Mouse (Mus musculus): ENCODE measurements at regions not wholly inside any gene's neighbourhood (a gene's known extent, or its start where the extent isn't known, plus 50 kb on each side); places are given as distances from the start of the nearest gene placed in this dataset.

DNA sequence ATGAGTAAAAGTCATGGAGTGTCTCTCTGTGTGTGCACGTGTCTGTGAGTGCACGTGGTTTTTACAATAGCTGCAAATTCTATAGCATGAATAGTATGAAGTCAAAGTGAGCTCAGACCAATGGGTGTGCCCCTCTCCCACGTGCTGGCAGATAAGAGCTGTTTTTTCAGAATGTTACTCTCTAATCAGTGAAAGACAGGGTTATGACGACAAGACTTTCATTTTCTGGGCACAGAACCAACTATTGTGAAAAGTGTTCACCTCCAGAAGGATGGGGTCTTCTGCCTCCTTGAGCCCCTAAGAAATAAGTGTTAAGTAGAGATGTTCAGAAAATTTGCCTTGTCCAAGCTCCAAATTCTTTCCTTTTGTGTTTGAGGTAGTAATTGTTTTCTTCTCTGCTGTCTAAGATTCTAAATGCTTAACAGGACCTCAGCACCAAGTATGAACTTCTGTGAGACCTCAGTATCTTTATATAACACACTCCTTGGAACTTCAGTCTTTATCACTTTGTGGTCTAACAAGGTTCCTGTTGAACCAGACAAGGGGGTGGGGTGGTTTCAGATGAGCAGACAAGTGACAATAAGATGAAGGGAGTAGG is 182.8 kb upstream of the P2ry1 start:
- H3K4me2 ChIP-seq (replicated peaks; ENCODE audit: low read depth, low read length): no peak overlapping the region
- peak; percentile 82; the same call in 1 of the 2 replicates for ATAC-seq (ENCODE audit: insufficient number of reproducible peaks, insufficient read depth, low FRiP score, low read depth)
- 49% methylated on average over 4 of the region's 4 CpGs for WGBS

DNA sequence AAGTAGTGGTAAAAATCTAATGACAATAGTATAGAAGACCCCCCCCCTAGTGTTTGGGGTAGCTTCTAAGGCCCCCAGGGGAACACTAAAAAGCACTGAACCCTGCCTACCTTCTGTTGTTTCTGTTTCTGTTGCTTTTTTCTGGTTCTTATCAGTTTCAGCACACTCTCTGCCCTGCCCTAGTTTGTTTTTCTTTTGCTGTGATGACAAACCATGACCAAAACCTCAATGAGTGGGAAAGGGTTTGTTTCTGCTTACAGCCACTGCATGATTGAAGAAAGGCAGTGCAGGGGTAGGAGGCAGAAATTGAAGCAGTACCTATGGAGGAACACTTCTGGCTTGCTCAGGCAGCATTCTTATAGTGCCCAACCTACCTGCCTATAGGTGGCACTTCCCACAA is 181.1 kb upstream of the P2ry1 start:
- H3K4me2 ChIP-seq (replicated peaks; ENCODE audit: low read depth, low read length): no peak overlapping the region
- H3K36me3 ChIP-seq (ENCODE audit: control insufficient read depth, insufficient read depth, low read length): no peaks in the 10 kb centered on the region
- H3K4me1 ChIP-seq (ENCODE audit: control insufficient read depth, insufficient read depth, low read length): no peaks in the 10 kb centered on the region
- H3K27me3 ChIP-seq (ENCODE audit: control insufficient read depth, insufficient read depth, low read length): no peaks in the 10 kb centered on the region
- no peak overlapping the region for H3K27ac ChIP-seq (ENCODE audit: low read length)
- H3K4me3 ChIP-seq (ENCODE audit: low read depth, low read length): no peak overlapping the region
- no peak overlapping the region for H3K9ac ChIP-seq (replicated peaks; ENCODE audit: low read depth, low read length)
- no peak for ATAC-seq (ENCODE audit: insufficient number of reproducible peaks, insufficient read depth, low FRiP score, low read depth)
- H3K9me3 ChIP-seq (ENCODE audit: control insufficient read depth, low read depth, low read length): no peaks in the 10 kb centered on the region

More for the DNA sequence above, 182.8 kb upstream of the P2ry1 start:
- Histone ChIP-seq H3K36me3 (ENCODE audit: control insufficient read depth, insufficient read depth, low read length) (no peaks in the 10 kb centered on the region), H3K27me3 (ENCODE audit: control insufficient read depth, insufficient read depth, low read length) (no peaks in the 10 kb centered on the region), H3K4me3 (ENCODE audit: low read depth, low read length) (no peak overlapping the region), H3K27ac (ENCODE audit: low read length) (no peak overlapping the region), H3K4me1 (ENCODE audit: control insufficient read depth, insufficient read depth, low read length) (no peaks in the 10 kb centered on the region), H3K9me3 (ENCODE audit: control insufficient read depth, low read depth, low read length) (no peaks in the 10 kb centered on the region), H3K9ac (replicated peaks; ENCODE audit: low read depth, low read length) (no peak overlapping the region)

DNA sequence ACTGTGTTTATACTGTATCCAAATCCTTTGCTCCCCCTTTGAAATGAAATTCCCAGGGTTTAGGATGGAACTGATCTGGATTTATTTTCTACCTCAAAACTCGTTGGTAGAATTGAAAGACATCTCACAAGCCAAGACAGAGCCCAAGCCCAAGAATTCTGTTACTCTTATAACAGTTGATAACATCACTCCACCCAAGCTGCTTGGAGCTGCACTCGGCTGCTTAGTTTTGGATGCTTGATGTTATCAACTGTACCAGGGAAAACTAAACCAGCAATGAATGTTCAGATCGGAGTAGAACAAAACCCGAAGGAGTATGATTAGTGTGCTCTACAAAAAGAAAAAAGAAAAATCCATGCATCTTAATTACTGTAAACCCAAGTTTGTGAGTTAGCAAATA is 175.8 kb upstream of the P2ry1 start:
- no peak overlapping the region for H3K9ac ChIP-seq (replicated peaks; ENCODE audit: low read depth, low read length)
- H3K27me3 ChIP-seq (ENCODE audit: control insufficient read depth, insufficient read depth, low read length): no peaks in the 10 kb centered on the region
- H3K4me1 ChIP-seq (ENCODE audit: control insufficient read depth, insufficient read depth, low read length): no peaks in the 10 kb centered on the region
- 55% methylated on average over 4 of the region's 4 CpGs for WGBS
- no peak overlapping the region for H3K4me3 ChIP-seq (ENCODE audit: low read depth, low read length)
- no peaks in the 10 kb centered on the region for H3K9me3 ChIP-seq (ENCODE audit: control insufficient read depth, low read depth, low read length)
- no peaks in the 10 kb centered on the region for H3K36me3 ChIP-seq (ENCODE audit: control insufficient read depth, insufficient read depth, low read length)
- H3K4me2 ChIP-seq (replicated peaks; ENCODE audit: low read depth, low read length): no peak overlapping the region
- no peak overlapping the region for H3K27ac ChIP-seq (ENCODE audit: low read length)
- ATAC-seq (ENCODE audit: insufficient number of reproducible peaks, insufficient read depth, low FRiP score, low read depth): no peak

DNA sequence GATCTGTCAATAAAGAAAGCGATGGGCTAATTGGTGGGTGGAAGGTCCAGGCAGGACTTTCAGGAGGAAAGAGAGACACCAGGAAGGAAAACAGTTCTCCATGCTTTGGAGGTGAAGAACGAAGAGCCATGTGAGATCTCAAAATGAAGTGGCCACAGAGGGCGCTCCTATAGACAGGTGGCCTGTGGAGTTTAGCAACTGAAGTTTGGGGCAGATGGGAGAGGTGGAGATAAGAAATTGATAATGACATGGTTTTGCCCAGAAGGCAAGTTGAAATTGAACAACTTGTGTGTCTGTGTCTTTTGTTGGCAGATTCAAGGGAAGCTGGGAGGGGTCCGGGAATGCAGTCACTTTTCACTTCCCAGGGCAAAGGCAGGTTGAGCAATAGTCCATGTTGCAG is 170.2 kb upstream of the P2ry1 start:
- Histone ChIP-seq H3K36me3 (ENCODE audit: control insufficient read depth, insufficient read depth, low read length) (no peaks in the 10 kb centered on the region), H3K9me3 (ENCODE audit: control insufficient read depth, low read depth, low read length) (no peaks in the 10 kb centered on the region), H3K4me2 (replicated peaks; ENCODE audit: low read depth, low read length) (no peak overlapping the region), H3K4me1 (ENCODE audit: control insufficient read depth, insufficient read depth, low read length) (no peaks in the 10 kb centered on the region), H3K27me3 (ENCODE audit: control insufficient read depth, insufficient read depth, low read length) (no peaks in the 10 kb centered on the region), H3K4me3 (ENCODE audit: low read depth, low read length) (no peak overlapping the region), H3K9ac (replicated peaks; ENCODE audit: low read depth, low read length) (no peak overlapping the region), H3K27ac (ENCODE audit: low read length) (no peak overlapping the region)
- WGBS: 88% methylated on average over 4 of the region's 4 CpGs
- no peak for ATAC-seq (ENCODE audit: insufficient number of reproducible peaks, insufficient read depth, low FRiP score, low read depth)

DNA sequence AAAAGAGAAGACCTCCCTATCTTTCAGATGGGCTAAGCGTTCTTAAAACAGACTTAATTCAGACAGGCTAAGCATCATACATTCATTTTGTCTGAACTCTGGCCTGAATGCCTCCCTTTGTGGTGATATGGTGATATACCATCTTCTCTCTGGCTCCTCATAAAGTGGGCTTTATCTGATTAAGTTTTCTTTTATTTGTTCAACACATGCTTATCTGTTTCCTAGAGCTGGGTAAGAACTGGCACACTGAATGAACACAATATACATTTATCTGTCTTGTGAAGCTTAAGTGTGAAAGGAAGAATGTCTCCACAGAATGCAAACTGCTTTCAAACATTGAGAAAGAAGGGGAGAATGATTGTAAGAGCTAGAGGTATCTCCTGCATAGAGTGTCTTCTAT is 160.7 kb upstream of the P2ry1 start:
- H3K9me3 ChIP-seq (ENCODE audit: control insufficient read depth, low read depth, low read length): no peaks in the 10 kb centered on the region
- no peaks in the 10 kb centered on the region for H3K27me3 ChIP-seq (ENCODE audit: control insufficient read depth, insufficient read depth, low read length)
- H3K4me1 ChIP-seq (ENCODE audit: control insufficient read depth, insufficient read depth, low read length): no peaks in the 10 kb centered on the region
- 95% methylated on average over 1 of the region's 1 CpGs for WGBS
- H3K4me3 ChIP-seq (ENCODE audit: low read depth, low read length): no peak overlapping the region
- no peaks in the 10 kb centered on the region for H3K36me3 ChIP-seq (ENCODE audit: control insufficient read depth, insufficient read depth, low read length)
- no peak for ATAC-seq (ENCODE audit: insufficient number of reproducible peaks, insufficient read depth, low FRiP score, low read depth)
- no peak overlapping the region for H3K9ac ChIP-seq (replicated peaks; ENCODE audit: low read depth, low read length)
- H3K27ac ChIP-seq (ENCODE audit: low read length): no peak overlapping the region
- no peak overlapping the region for H3K4me2 ChIP-seq (replicated peaks; ENCODE audit: low read depth, low read length)

DNA sequence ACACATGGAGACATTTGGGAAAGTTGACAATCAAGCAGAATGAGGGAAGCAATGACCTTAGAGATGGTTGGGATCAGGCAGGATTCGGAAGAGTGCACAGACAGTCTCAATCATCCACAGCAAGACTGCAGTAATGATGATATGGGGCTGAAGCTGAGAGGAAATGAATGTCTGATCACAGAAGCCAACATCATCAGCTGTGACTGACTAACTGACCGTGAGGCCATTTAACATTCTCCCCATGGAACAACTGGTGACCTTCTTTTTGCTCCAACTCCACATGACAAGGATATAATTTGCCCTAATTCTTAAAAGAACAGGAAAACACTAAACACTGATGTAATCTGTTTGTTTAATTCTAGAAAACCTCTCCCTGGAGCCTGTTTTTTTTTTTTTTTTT is 157.3 kb upstream of the P2ry1 start:
- 69% methylated on average over 2 of the region's 2 CpGs for WGBS
- no peak overlapping the region for H3K4me2 ChIP-seq (replicated peaks; ENCODE audit: low read depth, low read length)

DNA sequence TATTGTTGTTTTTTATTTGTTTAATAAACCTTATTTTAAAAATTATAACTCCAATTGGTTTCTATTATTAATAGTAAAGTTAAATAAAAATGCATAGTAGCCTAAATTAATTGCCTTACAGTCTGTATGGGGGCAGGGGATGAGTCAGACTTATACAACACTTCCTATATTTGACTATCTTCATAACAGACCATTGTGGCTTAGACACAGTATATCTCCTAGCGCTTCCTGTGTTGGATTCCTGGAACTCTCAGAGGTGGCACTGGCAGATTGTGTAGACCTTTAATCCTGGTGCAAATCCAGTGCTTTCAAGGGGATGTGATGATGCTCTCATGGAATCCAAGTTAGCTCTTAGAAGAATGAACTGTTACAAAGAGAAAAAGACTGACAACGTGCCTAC is 154.2 kb upstream of the P2ry1 start:
- WGBS: 90% methylated on average over 2 of the region's 2 CpGs
- no peaks in the 10 kb centered on the region for H3K27me3 ChIP-seq (ENCODE audit: control insufficient read depth, insufficient read depth, low read length)
- H3K9ac ChIP-seq (replicated peaks; ENCODE audit: low read depth, low read length): no peak overlapping the region
- no peaks in the 10 kb centered on the region for H3K4me1 ChIP-seq (ENCODE audit: control insufficient read depth, insufficient read depth, low read length)
- H3K4me2 ChIP-seq (replicated peaks; ENCODE audit: low read depth, low read length): no peak overlapping the region
- H3K9me3 ChIP-seq (ENCODE audit: control insufficient read depth, low read depth, low read length): no peaks in the 10 kb centered on the region
- no peaks in the 10 kb centered on the region for H3K36me3 ChIP-seq (ENCODE audit: control insufficient read depth, insufficient read depth, low read length)
- no peak for ATAC-seq (ENCODE audit: insufficient number of reproducible peaks, insufficient read depth, low FRiP score, low read depth)
- H3K27ac ChIP-seq (ENCODE audit: low read length): no peak overlapping the region
- H3K4me3 ChIP-seq (ENCODE audit: low read depth, low read length): no peak overlapping the region

More for the DNA sequence above, 157.3 kb upstream of the P2ry1 start:
- Histone ChIP-seq H3K36me3 (ENCODE audit: control insufficient read depth, insufficient read depth, low read length) (no peaks in the 10 kb centered on the region), H3K4me3 (ENCODE audit: low read depth, low read length) (no peak overlapping the region), H3K9me3 (ENCODE audit: control insufficient read depth, low read depth, low read length) (no peaks in the 10 kb centered on the region), H3K27ac (ENCODE audit: low read length) (no peak overlapping the region), H3K9ac (replicated peaks; ENCODE audit: low read depth, low read length) (no peak overlapping the region), H3K27me3 (ENCODE audit: control insufficient read depth, insufficient read depth, low read length) (no peaks in the 10 kb centered on the region), H3K4me1 (ENCODE audit: control insufficient read depth, insufficient read depth, low read length) (no peaks in the 10 kb centered on the region)
- no peak for ATAC-seq (ENCODE audit: insufficient number of reproducible peaks, insufficient read depth, low FRiP score, low read depth)

DNA sequence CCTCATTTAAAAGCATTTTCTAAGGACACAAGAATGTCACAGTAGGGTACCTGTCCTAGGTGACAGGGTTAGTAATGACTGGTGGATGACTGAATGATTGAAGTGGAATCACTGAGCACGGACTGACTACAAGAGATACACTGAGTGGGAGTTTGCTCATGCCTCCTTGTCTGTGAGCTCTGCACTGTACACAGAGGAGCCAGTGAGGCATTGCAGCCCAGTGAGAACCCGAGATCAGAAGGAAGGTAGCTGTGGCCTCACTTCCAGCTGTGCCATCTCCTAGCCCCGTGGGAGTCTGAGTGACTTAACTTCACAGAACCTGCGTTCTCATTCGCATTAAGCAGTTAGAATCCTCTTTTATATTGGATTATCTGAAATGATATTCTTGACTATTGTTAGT is 148.8 kb upstream of the P2ry1 start:
- no peaks in the 10 kb centered on the region for H3K9me3 ChIP-seq (ENCODE audit: control insufficient read depth, low read depth, low read length)
- ATAC-seq (ENCODE audit: insufficient number of reproducible peaks, insufficient read depth, low FRiP score, low read depth): no peak
- no peak overlapping the region for H3K4me3 ChIP-seq (ENCODE audit: low read depth, low read length)
- H3K27me3 ChIP-seq (ENCODE audit: control insufficient read depth, insufficient read depth, low read length): no peaks in the 10 kb centered on the region
- H3K9ac ChIP-seq (replicated peaks; ENCODE audit: low read depth, low read length): no peak overlapping the region
- H3K36me3 ChIP-seq (ENCODE audit: control insufficient read depth, insufficient read depth, low read length): no peaks in the 10 kb centered on the region
- H3K4me1 ChIP-seq (ENCODE audit: control insufficient read depth, insufficient read depth, low read length): no peaks in the 10 kb centered on the region
- 55% methylated on average over 5 of the region's 5 CpGs for WGBS
- no peak overlapping the region for H3K27ac ChIP-seq (ENCODE audit: low read length)
- H3K4me2 ChIP-seq (replicated peaks; ENCODE audit: low read depth, low read length): no peak overlapping the region

DNA sequence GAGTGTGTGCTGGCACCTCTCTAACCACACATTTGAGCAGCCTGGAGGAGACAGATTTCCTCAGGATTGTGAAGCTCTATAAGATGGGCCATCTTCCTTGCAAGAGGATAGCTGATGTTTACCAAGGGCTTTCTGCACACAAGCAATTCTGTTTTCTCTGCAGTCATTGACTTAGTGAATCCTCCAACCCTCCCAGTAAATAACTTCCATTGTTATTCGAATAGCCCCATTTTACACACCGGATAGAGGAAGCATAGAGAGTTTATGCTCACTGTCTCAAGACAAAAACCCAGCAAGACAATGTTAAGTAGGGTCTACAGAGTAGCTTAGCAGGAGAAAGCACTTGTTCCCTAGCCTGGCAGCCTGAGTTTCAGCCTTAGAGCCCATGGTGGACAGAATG is 146.9 kb upstream of the P2ry1 start:
- no peaks in the 10 kb centered on the region for H3K4me1 ChIP-seq (ENCODE audit: control insufficient read depth, insufficient read depth, low read length)
- H3K4me2 ChIP-seq (replicated peaks; ENCODE audit: low read depth, low read length): no peak overlapping the region
- no peak overlapping the region for H3K27ac ChIP-seq (ENCODE audit: low read length)
- no peak overlapping the region for H3K4me3 ChIP-seq (ENCODE audit: low read depth, low read length)
- H3K9ac ChIP-seq (replicated peaks; ENCODE audit: low read depth, low read length): no peak overlapping the region
- no peaks in the 10 kb centered on the region for H3K9me3 ChIP-seq (ENCODE audit: control insufficient read depth, low read depth, low read length)
- no peaks in the 10 kb centered on the region for H3K36me3 ChIP-seq (ENCODE audit: control insufficient read depth, insufficient read depth, low read length)
- H3K27me3 ChIP-seq (ENCODE audit: control insufficient read depth, insufficient read depth, low read length): no peaks in the 10 kb centered on the region
- 80% methylated on average over 2 of the region's 2 CpGs for WGBS
- no peak for ATAC-seq (ENCODE audit: insufficient number of reproducible peaks, insufficient read depth, low FRiP score, low read depth)
